8 mouse cellular contexts compared by ENCODE assay signal in the genomic region with DNA sequence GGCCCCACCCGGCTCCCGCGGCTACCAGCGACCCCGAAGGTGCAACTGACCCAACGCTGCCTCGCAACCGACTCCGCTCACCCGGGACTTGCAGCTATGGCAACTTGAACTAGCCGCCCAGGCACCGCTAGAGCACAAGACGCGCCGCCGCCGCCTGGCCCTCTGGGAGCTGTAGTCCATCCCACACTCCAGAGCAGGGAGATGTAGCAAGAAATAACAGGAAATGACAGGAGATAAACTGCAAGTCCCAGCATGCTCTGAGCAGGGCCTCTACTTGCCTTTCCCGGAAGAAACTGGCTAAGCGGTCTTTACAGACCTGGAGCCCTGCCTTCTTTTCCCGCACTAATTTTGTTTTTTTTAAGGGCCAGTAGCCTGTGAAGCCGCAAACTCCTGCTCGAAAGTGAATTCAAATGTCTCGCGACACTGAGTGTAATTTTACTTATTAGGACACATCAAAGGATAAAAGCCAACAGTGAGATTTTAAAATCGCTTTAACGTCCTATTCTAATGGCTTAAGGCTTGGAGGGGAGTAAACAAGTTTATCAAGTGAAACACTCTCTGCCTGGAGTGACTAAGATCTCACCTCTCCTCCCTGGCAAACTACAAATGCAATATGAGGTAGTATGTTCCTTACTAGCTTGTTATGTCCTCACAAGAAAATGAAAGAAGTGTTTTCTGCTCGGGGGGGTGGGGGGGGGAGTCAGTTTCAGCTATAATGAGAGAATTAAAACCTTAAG. TPM values are rescaled to one million over a fixed set of nuclear protein-coding genes. Genes with fewer than 3 reads are reported as not detected.
DNase-seq lines count a peak whose midpoint lies in the region; ATAC-seq and TF ChIP-seq lines count a peak whose summit lies in the region.

A gene (minus strand): TSS at position 129 of the 737 bp plus-strand sequence.
A gene (plus strand): TSS at position 283 of the 737 bp plus-strand sequence.

- H3K27ac ChIP-seq in forebrain, embryonic 16.5 days (ENCODE audit: low read length), result no peak within 1 kb of the TSS
- H3K27ac ChIP-seq in layer of hippocampus, adult 2 months, result peak within 1 kb of the TSS; percentile 59; the same call in 1 of the 2 replicates
- no peak within 1 kb of the TSS for H3K27ac ChIP-seq in lung, embryonic 14.5 days (ENCODE audit: low read depth)
- no peak within 1 kb of the TSS for H3K27ac ChIP-seq in olfactory bulb, adult 2 months (ENCODE audit: insufficient read depth, low read depth, low read length)
- no peak within 1 kb of the TSS for H3K27ac ChIP-seq in thymus, adult 2 months (ENCODE audit: control insufficient read depth, insufficient read depth, low read length)

- ATAC-seq in G1E (ENCODE audit: extremely low read depth, insufficient number of reproducible peaks, low FRiP score, poor library complexity, severe bottlenecking), result peak; percentile 97
- peak; percentile 100 for ATAC-seq in forebrain, embryonic 16.5 days
- ATAC-seq in lung, embryonic 14.5 days (ENCODE audit: insufficient read depth), result peak; percentile 100

- H3K9me3 ChIP-seq in G1E (replicated peaks), result no peaks in the 10 kb centered on the region
- no peaks in the 10 kb centered on the region for H3K9me3 ChIP-seq in forebrain, embryonic 16.5 days (ENCODE audit: control insufficient read depth, low read length)
- H3K9me3 ChIP-seq in lung, embryonic 14.5 days (ENCODE audit: low read depth, low read length), result no peaks in the 10 kb centered on the region

- TF ChIP-seq POLR2A in olfactory bulb, adult 2 months (IDR thresholded peaks at IDR 0.05; ENCODE audit: insufficient read depth, low read depth, low read length), result no peak
- 0 out of 2 replicates have a peak, but pooled peaks have one; percentile 34 for TF ChIP-seq POLR2A in thymus, adult 2 months (IDR thresholded peaks at IDR 0.05; ENCODE audit: control insufficient read depth, extremely low read depth, insufficient read depth, low read length, poor library complexity)

- TF ChIP-seq CTCF in G1E (IDR thresholded peaks at IDR 0.05; ENCODE audit: low read depth, low read length), result no peak
- TF ChIP-seq CTCF in layer of hippocampus, adult 2 months (conservative IDR thresholded peaks at IDR 0.05), result peak; percentile 26
- no peak for TF ChIP-seq CTCF in lung, embryonic 14.5 days (IDR thresholded peaks at IDR 0.05; ENCODE audit: low read depth)
- TF ChIP-seq CTCF in olfactory bulb, adult 2 months (IDR thresholded peaks at IDR 0.05; ENCODE audit: insufficient read depth, low read depth, low read length), result no peak
- no peak for TF ChIP-seq CTCF in thymus, adult 2 months (IDR thresholded peaks at IDR 0.05; ENCODE audit: borderline replicate concordance, control insufficient read depth, extremely low read depth, insufficient read depth, low read length, poor library complexity)

- under 1% methylated on average over 27 of the region's 27 CpGs for WGBS in forebrain, embryonic 16.5 days
- under 1% methylated on average over 27 of the region's 27 CpGs for WGBS in lung, embryonic 14.5 days
- under 1% methylated on average over 27 of the region's 27 CpGs for WGBS in olfactory bulb, adult 2 months
- under 1% methylated on average over 27 of the region's 27 CpGs for WGBS in thymus, adult 2 months

- peaks cover 27% of the 10 kb centered on the region for H3K4me1 ChIP-seq in G1E (ENCODE audit: insufficient read depth, low read depth, low read length)
- peaks cover 5% of the 10 kb centered on the region for H3K4me1 ChIP-seq in forebrain, embryonic 16.5 days (replicated peaks; ENCODE audit: control insufficient read depth, insufficient read depth, low read length)
- no peaks in the 10 kb centered on the region for H3K4me1 ChIP-seq in lung, embryonic 14.5 days (ENCODE audit: insufficient read depth)
- peaks cover 3% of the 10 kb centered on the region; the same call in 1 of the 2 replicates for H3K4me1 ChIP-seq in olfactory bulb, adult 2 months (ENCODE audit: control insufficient read depth, insufficient read depth, low read length)
- peaks cover 4% of the 10 kb centered on the region for H3K4me1 ChIP-seq in thymus, adult 2 months (replicated peaks; ENCODE audit: control insufficient read depth, insufficient read depth, low read length)

- H3K27me3 ChIP-seq in G1E (ENCODE audit: insufficient read depth, low read length), result peaks cover 3% of the 10 kb centered on the region; the same call in 1 of the 2 replicates
- no peaks in the 10 kb centered on the region for H3K27me3 ChIP-seq in forebrain, embryonic 16.5 days (replicated peaks; ENCODE audit: control insufficient read depth, insufficient read depth, low read length)
- no peaks in the 10 kb centered on the region for H3K27me3 ChIP-seq in lung, embryonic 14.5 days (ENCODE audit: insufficient read depth, low read length)
- H3K27me3 ChIP-seq in thymus, adult 2 months (ENCODE audit: control insufficient read depth, insufficient read depth, low read length), result no peaks in the 10 kb centered on the region

- peak within 1 kb of the TSS; percentile 53 for H3K9ac ChIP-seq in forebrain, embryonic 16.5 days (replicated peaks; ENCODE audit: low read depth, low read length)
- H3K9ac ChIP-seq in lung, embryonic 14.5 days, result peak within 1 kb of the TSS; percentile 72

- peak within 1 kb of the TSS; percentile 88 for H3K4me3 ChIP-seq in G1E (ENCODE audit: low read depth, low read length)
- peak within 1 kb of the TSS; percentile 60 for H3K4me3 ChIP-seq in forebrain, embryonic 16.5 days (replicated peaks; ENCODE audit: low read length)
- peak within 1 kb of the TSS; percentile 74 for H3K4me3 ChIP-seq in layer of hippocampus, adult 2 months
- peak within 1 kb of the TSS; percentile 64 for H3K4me3 ChIP-seq in lung, embryonic 14.5 days (ENCODE audit: low read depth, low read length)
- H3K4me3 ChIP-seq in olfactory bulb, adult 2 months (ENCODE audit: insufficient read depth, low read depth, low read length), result peak within 1 kb of the TSS; percentile 66
- H3K4me3 ChIP-seq in thymus, adult 2 months (ENCODE audit: control insufficient read depth, insufficient read depth, low read length), result peak within 1 kb of the TSS; percentile 97

- peak within 1 kb of the TSS; percentile 89 for H3K4me2 ChIP-seq in forebrain, embryonic 16.5 days (ENCODE audit: low read length)
- H3K4me2 ChIP-seq in lung, embryonic 14.5 days, result peak within 1 kb of the TSS; percentile 83

- peak; percentile 90 for DNase-seq in G1E (ENCODE audit: low spot score)
- DNase-seq in cerebellum, adult 18-20 months, result peak; percentile 91 to 97
- DNase-seq in heart, postnatal 36 days, result peak; percentile 88
- peak; percentile 89 to 94 for DNase-seq in layer of hippocampus, adult 2 months (ENCODE audit: low spot score in 2 of 2)
- DNase-seq in lung, embryonic 14.5 days, result peak; percentile 96
- peak; percentile 93 for DNase-seq in thymus, adult 2 months

- intact Hi-C loops in heart, postnatal 36 days (cut with DNase I), result loop anchor here (10.0 kb wide), 1 partner anchor 200 kb away; no protein-coding TSS in a partner anchor

- H3K36me3 ChIP-seq in G1E (replicated peaks), result peaks cover 30% of the 10 kb centered on the region
- H3K36me3 ChIP-seq in forebrain, embryonic 16.5 days (ENCODE audit: control insufficient read depth, insufficient read depth), result no peaks in the 10 kb centered on the region
- no peaks in the 10 kb centered on the region for H3K36me3 ChIP-seq in lung, embryonic 14.5 days (ENCODE audit: insufficient read depth)
- no peaks in the 10 kb centered on the region for H3K36me3 ChIP-seq in thymus, adult 2 months (ENCODE audit: control insufficient read depth, insufficient read depth, low read length)

RNA-seq across cellular contexts. Expression of the first gene that starts in this region (rescaled TPM):
- total RNA-seq in G1E (2014; fragmentation: Nextera tagmentation) (99.2 and 109 TPM in 2 replicates), G1E (2017) (46.4 and 47.7 TPM in 2 replicates)
- 8.5 and 8.9 TPM in 2 replicates for polyA plus RNA-seq in G1E (2012)
- polyA plus RNA-seq in forebrain, embryonic 16.5 days (2015; fragmentation: Nextera tagmentation; extraction: Ambion mirVana), result 6.4 and 6.8 TPM in 2 replicates
- total RNA-seq in heart, postnatal 36 days (2021), result 10 to 100 TPM; 10.3 to 10.9 TPM
- total RNA-seq in layer of hippocampus, adult 2 months (2021), result 1 to 10 TPM; 8.4 to 9.3 TPM
- 11.7 and 12.6 TPM in 2 replicates for polyA plus RNA-seq in lung, embryonic 14.5 days (2014; fragmentation: Nextera tagmentation; extraction: Ambion mirVana)
- not detected in 2 replicates for polyA plus RNA-seq in olfactory bulb, adult 2 months (2012; ENCODE audit: insufficient read depth, insufficient read length, low replicate concordance, missing spikeins)
- 10.3 and 12.8 TPM in 2 replicates for polyA plus RNA-seq in thymus, adult 2 months (2012; rRNA removed)

RNA-seq across cellular contexts. Expression of the second gene that starts in this region (rescaled TPM):
- total RNA-seq in G1E (2014; fragmentation: Nextera tagmentation), result not detected in 2 replicates
- total RNA-seq in G1E (2017), result 0.35 and 0.49 TPM in 2 replicates
- polyA plus RNA-seq in G1E (2012), result not detected in 2 replicates
- 0.95 and 1.7 TPM in 2 replicates for polyA plus RNA-seq in forebrain, embryonic 16.5 days (2015; fragmentation: Nextera tagmentation; extraction: Ambion mirVana)
- under 1 TPM in 1 of 2 experiments, not detected in 1; 0.33 TPM for total RNA-seq in heart, postnatal 36 days (2021)
- total RNA-seq in layer of hippocampus, adult 2 months (2021), result under 1 TPM; 0.23 to 0.37 TPM
- 0.29 and 0.43 TPM in 2 replicates for polyA plus RNA-seq in lung, embryonic 14.5 days (2014; fragmentation: Nextera tagmentation; extraction: Ambion mirVana)
- not detected in 2 replicates for polyA plus RNA-seq in olfactory bulb, adult 2 months (2012; ENCODE audit: insufficient read depth, insufficient read length, low replicate concordance, missing spikeins)
- polyA plus RNA-seq in thymus, adult 2 months (2012; rRNA removed), result 0.78 and 1.4 TPM in 2 replicates
